Comparison of ENCODE assay signal across 9 mouse cellular contexts in the genomic region with DNA sequence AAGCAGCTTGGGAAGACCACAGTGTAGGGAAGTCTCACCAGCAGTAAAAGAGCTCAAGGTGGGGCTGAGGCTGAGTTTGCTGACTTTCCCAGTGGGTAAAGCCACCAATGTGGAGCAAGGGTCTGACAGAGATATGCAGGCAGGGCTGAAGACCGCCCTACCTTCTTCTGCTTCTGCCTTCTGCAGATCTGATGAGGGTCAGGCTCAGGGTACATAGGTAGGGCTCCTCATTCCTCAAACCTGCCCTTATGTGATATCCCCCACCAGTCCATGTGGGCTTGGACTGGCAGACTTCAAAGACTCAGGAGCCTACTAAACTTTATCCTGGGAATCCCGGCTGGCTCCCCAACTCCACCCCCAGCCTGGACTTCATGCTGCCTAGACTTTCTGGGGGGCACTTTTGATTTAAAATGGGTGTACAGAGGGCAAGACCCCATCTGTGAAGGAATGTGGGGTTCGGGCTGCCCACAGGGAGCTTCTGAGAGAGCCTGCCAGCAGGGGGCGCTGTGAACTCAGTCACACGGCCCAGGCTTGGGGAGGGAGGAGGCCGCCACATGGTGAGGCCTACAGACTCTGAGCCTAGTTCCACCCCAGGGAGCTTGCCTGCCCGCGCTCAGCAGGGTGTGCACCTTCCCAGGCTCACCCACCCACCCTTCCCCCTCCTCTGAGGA.
DNase-seq lines count a peak whose midpoint lies in the region; ATAC-seq lines count a peak whose summit lies in the region.
"Had no signal": no experiment of that assay in that cellular context is flagged by ENCODE, and none has a peak within 500 bp of the region (broad histone marks: within the 10 kb centered on the region; RNA-seq: fewer than 3 reads in every experiment).

No protein-coding gene starts in this region.

- no peak overlapping the region for H3K27ac ChIP-seq in forebrain, embryonic 14.5 days (ENCODE audit: low read depth, low read length)

- no peaks in the 10 kb centered on the region for H3K4me1 ChIP-seq in forebrain, embryonic 14.5 days (ENCODE audit: control insufficient read depth, insufficient read depth, low read length)

- WGBS in forebrain, embryonic 14.5 days = 28% methylated on average over 8 of the region's 8 CpGs

- H3K4me2 ChIP-seq in forebrain, embryonic 14.5 days (ENCODE audit: low read length) = no peak overlapping the region

- 0 out of 2 replicates have a peak, but pooled peaks have one; percentile 68 for ATAC-seq in forebrain, embryonic 14.5 days

- no peak overlapping the region for H3K9ac ChIP-seq in forebrain, embryonic 14.5 days (ENCODE audit: low read length)

- no peaks in the 10 kb centered on the region for H3K36me3 ChIP-seq in forebrain, embryonic 14.5 days (ENCODE audit: control insufficient read depth, insufficient read depth, low read length)

- no peak overlapping the region for H3K4me3 ChIP-seq in forebrain, embryonic 14.5 days (ENCODE audit: low read depth, low read length)
- H3K4me3 ChIP-seq: myocyte had no signal

- peak; percentile 86 for DNase-seq in MEL-GATA-1-ER (ENCODE audit: extremely low read depth, low read depth)
- peak; percentile 87 for DNase-seq in c-Kit-positive CD71-positive TER-119-negative erythroid progenitor cells, embryonic 14.5 days (ENCODE audit: low read depth)
- peak; percentile 48 for DNase-seq in forebrain, embryonic 14.5 days (ENCODE audit: low spot score)
- peak; percentile 82 for DNase-seq in heart, postnatal 25 days (ENCODE audit: low spot score)
- DNase-seq in layer of hippocampus, postnatal 14 days (ENCODE audit: low spot score in 2 of 2) = peak; percentile 65 to 71
- peak; percentile 93 for DNase-seq in lung, postnatal 10 days
- DNase-seq in right cerebral cortex, adult 2 months (ENCODE audit: low spot score in 2 of 2) = peak; percentile 71 to 77
- peak; percentile 94 for DNase-seq in urinary bladder, adult 2 months (ENCODE audit: low spot score)

- H3K9me3 ChIP-seq in forebrain, embryonic 14.5 days (replicated peaks; ENCODE audit: control insufficient read depth, low read length) = no peaks in the 10 kb centered on the region

- H3K27me3 ChIP-seq in forebrain, embryonic 14.5 days (replicated peaks; ENCODE audit: control insufficient read depth, insufficient read depth, low read length) = no peaks in the 10 kb centered on the region

- intact Hi-C loops in heart, postnatal 25 days (cut with DNase I) = loop anchor here (1.0 to 5.0 kb wide), 6 partner anchors 41 to 272 kb away; no protein-coding TSS in a partner anchor
